Mouse (Mus musculus): ENCODE measurements around the gene Nceh1. TPM values are rescaled to one million over a fixed set of nuclear protein-coding genes. Genes with fewer than 3 reads are reported as not detected.

Nceh1 gene
- polyA plus RNA-seq, 1 experiment from 2014 or later: 2.9 TPM

- Histone ChIP-seq H3K9me3 (ENCODE audit: control insufficient read depth, low read length) (no peaks in the 10 kb centered on the region), H3K4me3 (ENCODE audit: low read depth, low read length) (no peak overlapping the region), H3K4me2 (ENCODE audit: low read depth, severe bottlenecking) (no peak overlapping the region), H3K9ac (ENCODE audit: low read length) (no peak overlapping the region), H3K27ac (replicated peaks; ENCODE audit: low read depth, low read length) (no peak overlapping the region), H3K4me1 (ENCODE audit: control insufficient read depth, insufficient read depth, low read length) (no peaks in the 10 kb centered on the region), H3K27me3 (ENCODE audit: control insufficient read depth, insufficient read depth, low read length) (no peaks in the 10 kb centered on the region), H3K36me3 (ENCODE audit: control insufficient read depth, insufficient read depth, low read length) (no peaks in the 10 kb centered on the region)
- WGBS: 73% methylated on average over 7 of the region's 7 CpGs
- DNase-seq (ENCODE audit: low spot score): no peak
- ATAC-seq (ENCODE audit: insufficient number of reproducible peaks, low FRiP score, low TSS enrichment, low read depth): no peak
Measured at GRCm38 (mm10) chr3:27210271-27210670, 27.5 kb downstream of the Nceh1 start.

GRCm38 (mm10) chr3:27214016-27214816, 31.5 kb downstream of the Nceh1 start:
- Histone ChIP-seq H3K27me3 (ENCODE audit: control insufficient read depth, insufficient read depth, low read length) (no peaks in the 10 kb centered on the region), H3K36me3 (ENCODE audit: control insufficient read depth, insufficient read depth, low read length) (no peaks in the 10 kb centered on the region), H3K27ac (replicated peaks; ENCODE audit: low read depth, low read length) (no peak overlapping the region), H3K4me1 (ENCODE audit: control insufficient read depth, insufficient read depth, low read length) (no peaks in the 10 kb centered on the region), H3K4me2 (ENCODE audit: low read depth, severe bottlenecking) (no peak overlapping the region), H3K9ac (ENCODE audit: low read length) (no peak overlapping the region), H3K9me3 (ENCODE audit: control insufficient read depth, low read length) (no peaks in the 10 kb centered on the region), H3K4me3 (ENCODE audit: low read depth, low read length) (no peak overlapping the region)
- DNase-seq (ENCODE audit: low spot score) (no peak), ATAC-seq (ENCODE audit: insufficient number of reproducible peaks, low FRiP score, low TSS enrichment, low read depth) (no peak)
- WGBS: 77% methylated on average over 8 of the region's 8 CpGs

GRCm38 (mm10) chr3:27217331-27217730, 34.6 kb downstream of the Nceh1 start:
- Histone ChIP-seq H3K9me3 (ENCODE audit: control insufficient read depth, low read length) (no peaks in the 10 kb centered on the region), H3K27ac (replicated peaks; ENCODE audit: low read depth, low read length) (no peak overlapping the region), H3K4me2 (ENCODE audit: low read depth, severe bottlenecking) (no peak overlapping the region), H3K36me3 (ENCODE audit: control insufficient read depth, insufficient read depth, low read length) (no peaks in the 10 kb centered on the region), H3K4me3 (ENCODE audit: low read depth, low read length) (no peak overlapping the region), H3K27me3 (ENCODE audit: control insufficient read depth, insufficient read depth, low read length) (no peaks in the 10 kb centered on the region), H3K9ac (ENCODE audit: low read length) (no peak overlapping the region), H3K4me1 (ENCODE audit: control insufficient read depth, insufficient read depth, low read length) (no peaks in the 10 kb centered on the region)
- 95% methylated on average over 7 of the region's 7 CpGs for WGBS
- ATAC-seq (ENCODE audit: insufficient number of reproducible peaks, low FRiP score, low TSS enrichment, low read depth) (no peak), DNase-seq (ENCODE audit: low spot score) (no peak)

GRCm38 (mm10) chr3:27218604-27219003, 35.8 kb downstream of the Nceh1 start:
- ATAC-seq (ENCODE audit: insufficient number of reproducible peaks, low FRiP score, low TSS enrichment, low read depth): no peak
- no peaks in the 10 kb centered on the region for H3K27me3 ChIP-seq (ENCODE audit: control insufficient read depth, insufficient read depth, low read length)
- 91% methylated on average over 5 of the region's 5 CpGs for WGBS

GRCm38 (mm10) chr3:27222052-27222451, 39.3 kb downstream of the Nceh1 start:
- no peak overlapping the region for H3K27ac ChIP-seq (replicated peaks; ENCODE audit: low read depth, low read length)
- ATAC-seq (ENCODE audit: insufficient number of reproducible peaks, low FRiP score, low TSS enrichment, low read depth): no peak
- DNase-seq (ENCODE audit: low spot score): no peak
- no peak overlapping the region for H3K4me3 ChIP-seq (ENCODE audit: low read depth, low read length)
- no peaks in the 10 kb centered on the region for H3K9me3 ChIP-seq (ENCODE audit: control insufficient read depth, low read length)
- no peaks in the 10 kb centered on the region for H3K36me3 ChIP-seq (ENCODE audit: control insufficient read depth, insufficient read depth, low read length)
- no peaks in the 10 kb centered on the region for H3K4me1 ChIP-seq (ENCODE audit: control insufficient read depth, insufficient read depth, low read length)
- H3K4me2 ChIP-seq (ENCODE audit: low read depth, severe bottlenecking): no peak overlapping the region
- no peaks in the 10 kb centered on the region for H3K27me3 ChIP-seq (ENCODE audit: control insufficient read depth, insufficient read depth, low read length)
- no peak overlapping the region for H3K9ac ChIP-seq (ENCODE audit: low read length)
- WGBS: 74% methylated on average over 2 of the region's 2 CpGs

More at GRCm38 (mm10) chr3:27218604-27219003, 35.8 kb downstream of the Nceh1 start:
- H3K4me3 ChIP-seq (ENCODE audit: low read depth, low read length): no peak overlapping the region
- no peaks in the 10 kb centered on the region for H3K4me1 ChIP-seq (ENCODE audit: control insufficient read depth, insufficient read depth, low read length)
- no peak overlapping the region for H3K9ac ChIP-seq (ENCODE audit: low read length)
- H3K27ac ChIP-seq (replicated peaks; ENCODE audit: low read depth, low read length): no peak overlapping the region
- no peaks in the 10 kb centered on the region for H3K36me3 ChIP-seq (ENCODE audit: control insufficient read depth, insufficient read depth, low read length)
- no peaks in the 10 kb centered on the region for H3K9me3 ChIP-seq (ENCODE audit: control insufficient read depth, low read length)
- no peak for DNase-seq (ENCODE audit: low spot score)
- H3K4me2 ChIP-seq (ENCODE audit: low read depth, severe bottlenecking): no peak overlapping the region

- no peak overlapping the region for H3K4me2 ChIP-seq (ENCODE audit: low read depth, severe bottlenecking)
- H3K9me3 ChIP-seq (ENCODE audit: control insufficient read depth, low read length): no peaks in the 10 kb centered on the region
- H3K4me3 ChIP-seq (ENCODE audit: low read depth, low read length): no peak overlapping the region
- H3K27me3 ChIP-seq (ENCODE audit: control insufficient read depth, insufficient read depth, low read length): no peaks in the 10 kb centered on the region
- no peak for DNase-seq (ENCODE audit: low spot score)
- 77% methylated on average over 17 of the region's 17 CpGs for WGBS
- no peak for ATAC-seq (ENCODE audit: insufficient number of reproducible peaks, low FRiP score, low TSS enrichment, low read depth)
- H3K9ac ChIP-seq (ENCODE audit: low read length): no peak overlapping the region
- H3K4me1 ChIP-seq (ENCODE audit: control insufficient read depth, insufficient read depth, low read length): no peaks in the 10 kb centered on the region
- no peaks in the 10 kb centered on the region for H3K36me3 ChIP-seq (ENCODE audit: control insufficient read depth, insufficient read depth, low read length)
- H3K27ac ChIP-seq (replicated peaks; ENCODE audit: low read depth, low read length): no peak overlapping the region
Measured at GRCm38 (mm10) chr3:27222488-27222887, 39.7 kb downstream of the Nceh1 start.

- DNase-seq (ENCODE audit: low spot score) (no peak), ATAC-seq (ENCODE audit: insufficient number of reproducible peaks, low FRiP score, low TSS enrichment, low read depth) (no peak)
- Histone ChIP-seq H3K27ac (replicated peaks; ENCODE audit: low read depth, low read length) (no peak overlapping the region), H3K9me3 (ENCODE audit: control insufficient read depth, low read length) (no peaks in the 10 kb centered on the region), H3K4me2 (ENCODE audit: low read depth, severe bottlenecking) (no peak overlapping the region), H3K4me1 (ENCODE audit: control insufficient read depth, insufficient read depth, low read length) (no peaks in the 10 kb centered on the region), H3K27me3 (ENCODE audit: control insufficient read depth, insufficient read depth, low read length) (no peaks in the 10 kb centered on the region), H3K36me3 (ENCODE audit: control insufficient read depth, insufficient read depth, low read length) (no peaks in the 10 kb centered on the region), H3K9ac (ENCODE audit: low read length) (no peak overlapping the region), H3K4me3 (ENCODE audit: low read depth, low read length) (no peak overlapping the region)
- WGBS: 84% methylated on average over 3 of the region's 3 CpGs
Measured at GRCm38 (mm10) chr3:27227629-27228453, 45.1 kb downstream of the Nceh1 start.

- Histone ChIP-seq H3K36me3 (ENCODE audit: control insufficient read depth, insufficient read depth, low read length) (no peaks in the 10 kb centered on the region), H3K27me3 (ENCODE audit: control insufficient read depth, insufficient read depth, low read length) (no peaks in the 10 kb centered on the region), H3K27ac (replicated peaks; ENCODE audit: low read depth, low read length) (no peak overlapping the region), H3K4me1 (ENCODE audit: control insufficient read depth, insufficient read depth, low read length) (no peaks in the 10 kb centered on the region), H3K9ac (ENCODE audit: low read length) (no peak overlapping the region), H3K4me2 (ENCODE audit: low read depth, severe bottlenecking) (no peak overlapping the region), H3K9me3 (ENCODE audit: control insufficient read depth, low read length) (no peaks in the 10 kb centered on the region), H3K4me3 (ENCODE audit: low read depth, low read length) (no peak overlapping the region)
- ATAC-seq (ENCODE audit: insufficient number of reproducible peaks, low FRiP score, low TSS enrichment, low read depth) (no peak), DNase-seq (ENCODE audit: low spot score) (no peak)
- 80% methylated on average over 11 of the region's 11 CpGs for WGBS
Measured at GRCm38 (mm10) chr3:27228530-27229309, 46.0 kb downstream of the Nceh1 start.

All from limb, embryonic 11.5 days (tissue).